Mouse (Mus musculus): Measurements from ENCODE around the gene Elovl5. TPM values are rescaled to one million over a fixed set of nuclear protein-coding genes. Genes with fewer than 3 reads are reported as not detected.

Elovl5 gene
- 24.1 and 28.4 TPM in 2 replicates for polyA plus RNA-seq (2015; fragmentation: Nextera tagmentation; extraction: Ambion mirVana)

DNA sequence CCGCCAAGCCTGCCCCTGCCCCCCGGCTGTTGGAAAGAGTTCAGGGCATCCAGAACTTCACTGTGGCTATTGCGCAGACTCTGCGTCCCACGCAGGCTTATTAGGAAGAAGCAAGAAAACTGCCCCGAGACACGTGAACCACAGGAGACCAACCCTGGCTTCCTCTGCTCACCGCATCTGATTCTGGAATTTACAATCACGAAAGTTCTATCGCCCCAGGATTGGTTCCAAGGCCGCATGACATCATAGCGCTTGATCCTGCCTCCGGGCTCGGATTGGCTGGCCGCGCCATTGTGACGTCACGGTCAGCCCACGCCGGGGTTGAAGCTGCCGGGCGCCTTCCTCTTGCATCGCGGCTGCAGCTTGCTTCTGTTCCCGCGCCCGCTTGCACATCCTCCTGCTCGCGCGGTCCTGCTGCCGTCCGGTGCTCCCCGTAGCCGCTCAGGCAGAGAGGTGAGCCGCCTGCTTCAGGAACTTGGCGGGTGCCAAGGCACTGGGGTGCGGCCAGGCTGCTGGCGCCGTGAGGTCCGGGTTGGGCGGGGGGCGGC lies at the start of gene Elovl5:
TSS of gene Elovl5 (plus strand) at position 291 of the 548 bp plus-strand sequence.

Other genes with a start within 250 kb of the Elovl5 start
- 3.6 and 4.2 TPM in 2 replicates for gene Gclc, start 162.8 kb upstream of the Elovl5 start, polyA plus RNA-seq (2015; fragmentation: Nextera tagmentation; extraction: Ambion mirVana)
- not detected in 2 replicates for gene Gcm1, start 134.6 kb downstream of the Elovl5 start, polyA plus RNA-seq (2015; fragmentation: Nextera tagmentation; extraction: Ambion mirVana)
- gene Fbxo9, start 191.7 kb downstream of the Elovl5 start, polyA plus RNA-seq (2015; fragmentation: Nextera tagmentation; extraction: Ambion mirVana) = 46.0 and 49.0 TPM in 2 replicates
- gene Ick, start 191.8 kb downstream of the Elovl5 start, polyA plus RNA-seq (2015; fragmentation: Nextera tagmentation; extraction: Ambion mirVana) = 14.4 and 14.5 TPM in 2 replicates

All from skeletal muscle tissue, postnatal 0 days (tissue).